Mouse (Mus musculus) embryonic facial prominence, embryonic 11.5 days (tissue): Measurements from ENCODE around the gene Ube2q2. TPM values are rescaled to one million over a fixed set of nuclear protein-coding genes. Genes with fewer than 3 reads are reported as not detected.
"Not testable (repeated sequence)": the region's sequence is repeated elsewhere in the genome, so short reads cannot be mapped to it uniquely, and the experiment has no call there.

Experiments
- ATAC-seq: fragments of 200-750 bp; cut with Nextera tagmentation; replicated peaks from 2 replicates; pipeline ENCODE4 v1.8.0; 2017; ENCODE audit warnings: low read depth; ENCODE audit not compliant: insufficient number of reproducible peaks, low FRiP score, low TSS enrichment
- DNase-seq: peaks from one replicate; pipeline ENCODE4 v3.0.0-alpha.2; 2015; ENCODE audit warnings: low spot score
- H3K27ac ChIP-seq: fragments of 300-500 bp; sonication (generic); replicated peaks from 2 replicates; pipeline ENCODE4 v1.5.1; 2014; ENCODE audit warnings: mild to moderate bottlenecking, low read depth, low read length, control low read depth
- H3K27me3 ChIP-seq: fragments of 300-500 bp; sonication (generic); 2 replicates; pipeline ENCODE4 v1.6.1; 2014; ENCODE audit warnings: mild to moderate bottlenecking, low read length, moderate library complexity, mixed read lengths; ENCODE audit not compliant: control insufficient read depth, insufficient read depth
- H3K36me3 ChIP-seq: fragments of 300-500 bp; sonication (generic); replicated peaks from 2 replicates; pipeline ENCODE4 v1.6.1; 2014; ENCODE audit warnings: low read depth, mild to moderate bottlenecking, low read length, moderate library complexity, mixed read lengths; ENCODE audit not compliant: control insufficient read depth, insufficient read depth
- H3K4me1 ChIP-seq: fragments of 300-500 bp; sonication (generic); 2 replicates; pipeline ENCODE4 v1.6.1; 2014; ENCODE audit warnings: low read length, mixed read lengths; ENCODE audit not compliant: control insufficient read depth, insufficient read depth
- H3K4me2 ChIP-seq: fragments of 300-500 bp; sonication (generic); 2 replicates; pipeline ENCODE4 v1.6.1; 2014; ENCODE audit warnings: low read depth, mild to moderate bottlenecking, control low read depth, low read length, moderate library complexity
- H3K4me3 ChIP-seq: fragments of 300-500 bp; sonication (generic); 2 replicates; pipeline ENCODE4 v1.5.1; 2014; ENCODE audit warnings: low read depth, low read length, control low read depth
- H3K9ac ChIP-seq: fragments of 300-500 bp; sonication (generic); replicated peaks from 2 replicates; pipeline ENCODE4 v1.6.1; 2014; ENCODE audit warnings: mild to moderate bottlenecking, control low read depth, low read length
- H3K9me3 ChIP-seq: fragments of 300-500 bp; sonication (generic); replicated peaks from 2 replicates; pipeline ENCODE4 v1.6.1; 2016; ENCODE audit warnings: mild to moderate bottlenecking, low read length, inconsistent platforms, mixed read lengths; ENCODE audit not compliant: control insufficient read depth
- WGBS: fragments of 180-500 bp; shearing (Covaris S2); extraction: QIAGEN DNeasy Blood & Tissue Kit; methylation state at CpG from one replicate; pipeline ENCODE4 v1.1.7; 2014; 5-methylcytosine and 5-hydroxymethylcytosine counted together
- polyA plus RNA-seq: library from polyadenylated mRNA; unstranded; fragments of >200 nt; fragmentation: Nextera tagmentation; extraction: Ambion mirVana; gene quantifications from 2 replicates; pipeline ENCODE4 v1.2.1, GENCODE M21; 2014

Gene Ube2q2
- polyA plus RNA-seq, 1 experiment from 2014 or later, result 48.0 TPM

- DNase-seq (no peak), ATAC-seq (no peak)
- no peaks in the 10 kb centered on the region for H3K4me1 ChIP-seq
- H3K27ac ChIP-seq, result no peak overlapping the region
- H3K36me3 ChIP-seq, result no peaks in the 10 kb centered on the region
- H3K4me2 ChIP-seq, result no peak overlapping the region
- H3K4me3 ChIP-seq, result no peak overlapping the region
- no peaks in the 10 kb centered on the region for H3K27me3 ChIP-seq
- H3K9ac ChIP-seq, result no peak overlapping the region
- H3K9me3 ChIP-seq, result no peaks in the 10 kb centered on the region
- WGBS, result 83% methylated on average over 7 of the region's 7 CpGs
Observed at GRCm38 (mm10) chr9:55232586-55232985, 83.9 kb downstream of the Ube2q2 start.

GRCm38 (mm10) chr9:55233076-55233475 lies 84.4 kb downstream of the Ube2q2 start:
- ATAC-seq, DNase-seq, H3K27ac ChIP-seq, H3K4me1 ChIP-seq, H3K27me3 ChIP-seq, H3K36me3 ChIP-seq, H3K9ac ChIP-seq, H3K4me2 ChIP-seq, H3K4me3 ChIP-seq, H3K9me3 ChIP-seq: not testable (repeated sequence)
- 71% methylated on average over 11 of the region's 11 CpGs for whole genome bisulfite sequencing

GRCm38 (mm10) chr9:55236235-55237165 lies 87.8 kb downstream of the Ube2q2 start:
- Histone ChIP-seq H3K36me3 (no peaks in the 10 kb centered on the region), H3K4me3 (no peak overlapping the region), H3K27me3 (no peaks in the 10 kb centered on the region), H3K4me1 (no peaks in the 10 kb centered on the region), H3K9ac (no peak overlapping the region), H3K4me2 (no peak overlapping the region), H3K9me3 (no peaks in the 10 kb centered on the region), H3K27ac (no peak overlapping the region)
- ATAC-seq, result no peak
- DNase-seq, result no peak
- WGBS, result 81% methylated on average over 13 of the region's 13 CpGs

- Histone ChIP-seq H3K4me3 (no peak overlapping the region), H3K4me1 (no peaks in the 10 kb centered on the region), H3K27me3 (no peaks in the 10 kb centered on the region), H3K9ac (no peak overlapping the region), H3K4me2 (no peak overlapping the region), H3K9me3 (no peaks in the 10 kb centered on the region), H3K27ac (no peak overlapping the region), H3K36me3 (no peaks in the 10 kb centered on the region)
- no peak for DNase-seq
- ATAC-seq, result no peak
- WGBS, result 87% methylated on average over 5 of the region's 5 CpGs
Observed at GRCm38 (mm10) chr9:55240852-55241251, 92.2 kb downstream of the Ube2q2 start.

- DNase-seq (peak; percentile 35), ATAC-seq (no peak)
- 0 out of 2 replicates have a peak overlapping the region, but pooled peaks have one; percentile 4 for H3K4me3 ChIP-seq
- no peaks in the 10 kb centered on the region for H3K9me3 ChIP-seq
- H3K27me3 ChIP-seq, result no peaks in the 10 kb centered on the region
- no peak overlapping the region for H3K27ac ChIP-seq
- no peaks in the 10 kb centered on the region for H3K36me3 ChIP-seq
- no peak overlapping the region for H3K9ac ChIP-seq
- H3K4me2 ChIP-seq, result peak overlapping the region; percentile 37
- no peaks in the 10 kb centered on the region for H3K4me1 ChIP-seq
- WGBS, result 38% methylated on average over 24 of the region's 24 CpGs
Observed at GRCm38 (mm10) chr9:55241863-55242685, 93.4 kb downstream of the Ube2q2 start.

GRCm38 (mm10) chr9:55243280-55243679 lies 94.6 kb downstream of the Ube2q2 start:
- no peak overlapping the region for H3K9ac ChIP-seq
- H3K9me3 ChIP-seq, result no peaks in the 10 kb centered on the region
- no peaks in the 10 kb centered on the region for H3K36me3 ChIP-seq
- no peaks in the 10 kb centered on the region for H3K27me3 ChIP-seq
- DNase-seq, result no peak
- no peak overlapping the region for H3K4me2 ChIP-seq
- WGBS, result 79% methylated on average over 3 of the region's 3 CpGs
- ATAC-seq, result no peak
- H3K4me3 ChIP-seq, result no peak overlapping the region
- no peak overlapping the region for H3K27ac ChIP-seq
- no peaks in the 10 kb centered on the region for H3K4me1 ChIP-seq

- Histone ChIP-seq H3K27me3 (no peaks in the 10 kb centered on the region), H3K9ac (no peak overlapping the region), H3K4me1 (no peaks in the 10 kb centered on the region), H3K36me3 (no peaks in the 10 kb centered on the region), H3K9me3 (no peaks in the 10 kb centered on the region), H3K4me2 (no peak overlapping the region), H3K4me3 (no peak overlapping the region), H3K27ac (no peak overlapping the region)
- DNase-seq (no peak), ATAC-seq (no peak)
- WGBS, result 78% methylated on average over 3 of the region's 3 CpGs
Observed at GRCm38 (mm10) chr9:55244079-55244478, 95.4 kb downstream of the Ube2q2 start.
